7 mouse cellular contexts compared by ENCODE assay signal in genomic region chr3:89299499-89299898, GRCm38 (mm10). TPM values are rescaled to one million over a fixed set of nuclear protein-coding genes. Genes with fewer than 3 reads are reported as not detected.
DNase-seq lines count a peak whose midpoint lies in the region; ATAC-seq and TF ChIP-seq lines count a peak whose summit lies in the region.

No protein-coding gene starts in this region.

- WGBS in forebrain, embryonic 11.5 days = 3% methylated on average over 14 of the region's 14 CpGs
- 5% methylated on average over 14 of the region's 14 CpGs for WGBS in lung, embryonic 16.5 days
- 2% methylated on average over 14 of the region's 14 CpGs for WGBS in small intestine, adult 2 months

- no peak overlapping the region for H3K27ac ChIP-seq in ES-E14 (ENCODE audit: insufficient read depth, low read depth, low read length, poor library complexity, severe bottlenecking)
- no peak overlapping the region for H3K27ac ChIP-seq in forebrain, embryonic 11.5 days (ENCODE audit: low read depth, low read length)
- H3K27ac ChIP-seq in lung, embryonic 16.5 days (ENCODE audit: low read length) = no peak overlapping the region
- H3K27ac ChIP-seq in small intestine, adult 2 months (ENCODE audit: insufficient read depth, low read depth, low read length) = peak overlapping the region; percentile 96

- H3K9ac ChIP-seq in ES-E14 (ENCODE audit: insufficient read depth, low read depth, low read length, poor library complexity, severe bottlenecking) = peak overlapping the region; percentile 3; the same call in 1 of the 2 replicates
- peak overlapping the region; percentile 3 for H3K9ac ChIP-seq in forebrain, embryonic 11.5 days (ENCODE audit: low read length)
- peak overlapping the region; percentile 46 for H3K9ac ChIP-seq in lung, embryonic 16.5 days (ENCODE audit: low read length)

- H3K36me3 ChIP-seq in ES-E14 (ENCODE audit: control insufficient read depth, insufficient read depth, low read length, poor library complexity, severe bottlenecking) = no peaks in the 10 kb centered on the region
- H3K36me3 ChIP-seq in forebrain, embryonic 11.5 days (ENCODE audit: control insufficient read depth, insufficient read depth, low read length) = no peaks in the 10 kb centered on the region
- no peaks in the 10 kb centered on the region for H3K36me3 ChIP-seq in lung, embryonic 16.5 days (ENCODE audit: control insufficient read depth, insufficient read depth, low read length)
- no peaks in the 10 kb centered on the region for H3K36me3 ChIP-seq in small intestine, adult 2 months (ENCODE audit: control insufficient read depth, insufficient read depth, low read length)

- DNase-seq in CD4-positive, CD25-positive, alpha-beta regulatory T cell, adult 2 months (ENCODE audit: low read depth, low spot score) = peak; percentile 65
- no peak for DNase-seq in ES-E14 (ENCODE audit: low read depth, low spot score)
- no peak for DNase-seq in forebrain, embryonic 11.5 days (ENCODE audit: low spot score)
- DNase-seq in kidney, adult 11 months = peak; percentile 56
- DNase-seq in cerebellum, postnatal 14 days = no peak

- no peaks in the 10 kb centered on the region for H3K9me3 ChIP-seq in ES-E14 (ENCODE audit: control insufficient read depth, insufficient read depth, low read depth, low read length)
- H3K9me3 ChIP-seq in forebrain, embryonic 11.5 days (ENCODE audit: control insufficient read depth, low read length) = no peaks in the 10 kb centered on the region
- no peaks in the 10 kb centered on the region for H3K9me3 ChIP-seq in lung, embryonic 16.5 days (ENCODE audit: control insufficient read depth, low read length)

- TF ChIP-seq POLR2A in small intestine, adult 2 months (IDR thresholded peaks at IDR 0.05; ENCODE audit: low read depth, low read length) = peak; percentile 33; the same call in 1 of the 2 replicates

- H3K4me1 ChIP-seq in ES-E14 (ENCODE audit: control insufficient read depth in 2 of 2, insufficient read depth in 2 of 2, low read length in 2 of 2, poor library complexity in 1 of 2) = 0 out of 4 replicates have a peak, but pooled peaks cover 0 to 2% of the 10 kb centered on the region in 2 experiments
- H3K4me1 ChIP-seq in forebrain, embryonic 11.5 days (replicated peaks; ENCODE audit: control insufficient read depth, insufficient read depth, low read length) = no peaks in the 10 kb centered on the region
- H3K4me1 ChIP-seq in lung, embryonic 16.5 days (replicated peaks; ENCODE audit: control insufficient read depth, insufficient read depth, low read length) = peaks cover 4% of the 10 kb centered on the region; the same call in 1 of the 2 replicates
- H3K4me1 ChIP-seq in small intestine, adult 2 months (ENCODE audit: control insufficient read depth, insufficient read depth, insufficient read length, low read length) = peaks cover 24% of the 10 kb centered on the region

- TF ChIP-seq CTCF in small intestine, adult 2 months (IDR thresholded peaks at IDR 0.05; ENCODE audit: extremely low read depth, insufficient read length, insufficient replicate concordance, low read depth, low read length) = no peak

- no peak for ATAC-seq in forebrain, embryonic 11.5 days (replicated peaks; ENCODE audit: low FRiP score)
- ATAC-seq in lung, embryonic 16.5 days (ENCODE audit: low read depth) = peak; percentile 50; the same call in 1 of the 2 replicates

- peak overlapping the region; percentile 40; the same call in 1 of the 2 replicates for H3K4me2 ChIP-seq in forebrain, embryonic 11.5 days (ENCODE audit: low read depth, low read length, severe bottlenecking)
- peak overlapping the region; percentile 46 for H3K4me2 ChIP-seq in lung, embryonic 16.5 days (ENCODE audit: low read depth, low read length)

- in situ Hi-C loops in ES-E14 (cut with MboI; ENCODE audit: low sequenced_read_pairs in 2 of 2, unreplicated experiment in 2 of 2) = no loop called here

- H3K27me3 ChIP-seq in forebrain, embryonic 11.5 days (ENCODE audit: control insufficient read depth, insufficient read depth, low read length) = peaks cover 2% of the 10 kb centered on the region; the same call in 1 of the 2 replicates
- no peaks in the 10 kb centered on the region for H3K27me3 ChIP-seq in lung, embryonic 16.5 days (ENCODE audit: control insufficient read depth, insufficient read depth, low read depth, low read length)
- no peaks in the 10 kb centered on the region for H3K27me3 ChIP-seq in small intestine, adult 2 months (ENCODE audit: control insufficient read depth, insufficient read depth, low read length)

- peak overlapping the region in 1 of 2 experiments; percentile 22; a peak in 1 of 4 replicates for H3K4me3 ChIP-seq in ES-E14 (ENCODE audit: insufficient read depth in 1 of 2, low read depth in 1 of 2, low read length in 2 of 2, poor library complexity in 1 of 2, severe bottlenecking in 1 of 2)
- peak overlapping the region; percentile 2; the same call in 1 of the 2 replicates for H3K4me3 ChIP-seq in forebrain, embryonic 11.5 days (ENCODE audit: low read depth, low read length)
- H3K4me3 ChIP-seq in lung, embryonic 16.5 days (ENCODE audit: low read length) = peak overlapping the region; percentile 33
- peak overlapping the region; percentile 51 for H3K4me3 ChIP-seq in small intestine, adult 2 months (ENCODE audit: low read depth, low read length)

TF ChIP-seq in ES-E14, 5 proteins besides CTCF, POLR2A, EP300 and RAD21:
- TF ChIP-seq CHD2 (IDR thresholded peaks at IDR 0.05; ENCODE audit: low read depth, low read length) = no peak
- TF ChIP-seq ZC3H11A (IDR thresholded peaks at IDR 0.05; ENCODE audit: borderline replicate concordance, low read depth, low read length) = no peak
- TF ChIP-seq MAFK (IDR thresholded peaks at IDR 0.05; ENCODE audit: insufficient read depth, low read depth, low read length) = no peak
- TF ChIP-seq ZNF384 (IDR thresholded peaks at IDR 0.05; ENCODE audit: low read depth, low read length) = no peak
- no peak for TF ChIP-seq HCFC1 (IDR thresholded peaks at IDR 0.05; ENCODE audit: borderline replicate concordance, insufficient read depth, low read length)
TF ChIP-seq in ES-E14: peak in this region for 0.

RNA-seq across cellular contexts. Expression of gene Efna1, which starts 18.6 kb away (rescaled TPM):
- total RNA-seq in ES-E14 (2012; rRNA removed) = 2.1 and 9.5 TPM in 2 replicates
- polyA plus RNA-seq in forebrain, embryonic 11.5 days (2014; fragmentation: Nextera tagmentation; extraction: Ambion mirVana) = 10.8 and 11.4 TPM in 2 replicates
- polyA plus RNA-seq in lung, embryonic 16.5 days (2015; fragmentation: Nextera tagmentation; extraction: Ambion mirVana) = 97.2 and 104 TPM in 2 replicates
- 46.1 and 122 TPM in 2 replicates for polyA plus RNA-seq in small intestine, adult 2 months (2012; rRNA removed)

RNA-seq across cellular contexts. Expression of gene Efna3, which starts 23.3 kb away (rescaled TPM):
- total RNA-seq in ES-E14 (2012; rRNA removed) = 7.5 and 12.5 TPM in 2 replicates
- polyA plus RNA-seq in forebrain, embryonic 11.5 days (2014; fragmentation: Nextera tagmentation; extraction: Ambion mirVana) = 6.6 and 7.7 TPM in 2 replicates
- 7.1 and 7.5 TPM in 2 replicates for polyA plus RNA-seq in lung, embryonic 16.5 days (2015; fragmentation: Nextera tagmentation; extraction: Ambion mirVana)
- 3.9 and 7.0 TPM in 2 replicates for polyA plus RNA-seq in small intestine, adult 2 months (2012; rRNA removed)

RNA-seq across cellular contexts. Expression of gene Slc50a1, which starts 29.1 kb away (rescaled TPM):
- total RNA-seq in ES-E14 (2012; rRNA removed) = 17.0 and 27.0 TPM in 2 replicates
- 28.4 and 31.8 TPM in 2 replicates for polyA plus RNA-seq in forebrain, embryonic 11.5 days (2014; fragmentation: Nextera tagmentation; extraction: Ambion mirVana)
- 65.7 and 66.7 TPM in 2 replicates for polyA plus RNA-seq in lung, embryonic 16.5 days (2015; fragmentation: Nextera tagmentation; extraction: Ambion mirVana)
- polyA plus RNA-seq in small intestine, adult 2 months (2012; rRNA removed) = 81.6 and 97.3 TPM in 2 replicates

RNA-seq across cellular contexts. Expression of gene Efna4, which starts 38.3 kb away (rescaled TPM):
- 24.0 and 41.9 TPM in 2 replicates for total RNA-seq in ES-E14 (2012; rRNA removed)
- 17.1 and 20.7 TPM in 2 replicates for polyA plus RNA-seq in forebrain, embryonic 11.5 days (2014; fragmentation: Nextera tagmentation; extraction: Ambion mirVana)
- 19.8 and 24.7 TPM in 2 replicates for polyA plus RNA-seq in lung, embryonic 16.5 days (2015; fragmentation: Nextera tagmentation; extraction: Ambion mirVana)
- 11.6 and 20.0 TPM in 2 replicates for polyA plus RNA-seq in small intestine, adult 2 months (2012; rRNA removed)

RNA-seq across cellular contexts. Expression of gene Dpm3, which starts 40.3 kb away (rescaled TPM):
- 207 and 297 TPM in 2 replicates for total RNA-seq in ES-E14 (2012; rRNA removed)
- 79.0 and 83.9 TPM in 2 replicates for polyA plus RNA-seq in forebrain, embryonic 11.5 days (2014; fragmentation: Nextera tagmentation; extraction: Ambion mirVana)
- 135 and 138 TPM in 2 replicates for polyA plus RNA-seq in lung, embryonic 16.5 days (2015; fragmentation: Nextera tagmentation; extraction: Ambion mirVana)
- polyA plus RNA-seq in small intestine, adult 2 months (2012; rRNA removed) = 357 and 440 TPM in 2 replicates

Comparison
In these comparisons a context has a peak if more than half of its experiments do, and no peak if none do; other contexts are left out.
1. DNase-seq: peak in CD4-positive, CD25-positive, alpha-beta regulatory T cell, adult 2 months (single experiment) and kidney, adult 11 months (single experiment); none in ES-E14 (single experiment), forebrain, embryonic 11.5 days (single experiment) and cerebellum, postnatal 14 days (0 of 2).
2. Peak in every context shown above with its lines, with median percentiles within 50 percentile points of each other: H3K9ac ChIP-seq.